Mouse (Mus musculus): ENCODE measurements around the gene Arhgap28.
"Not testable (repeated sequence)": the region's sequence is repeated elsewhere in the genome, so short reads cannot be mapped to it uniquely, and the experiment has no call there.

Arhgap28 gene

GRCm38 (mm10) chr17:67866541-67867241 lies 137.2 kb downstream of the Arhgap28 start:
- peak; percentile 21 for DNase-seq

DNA sequence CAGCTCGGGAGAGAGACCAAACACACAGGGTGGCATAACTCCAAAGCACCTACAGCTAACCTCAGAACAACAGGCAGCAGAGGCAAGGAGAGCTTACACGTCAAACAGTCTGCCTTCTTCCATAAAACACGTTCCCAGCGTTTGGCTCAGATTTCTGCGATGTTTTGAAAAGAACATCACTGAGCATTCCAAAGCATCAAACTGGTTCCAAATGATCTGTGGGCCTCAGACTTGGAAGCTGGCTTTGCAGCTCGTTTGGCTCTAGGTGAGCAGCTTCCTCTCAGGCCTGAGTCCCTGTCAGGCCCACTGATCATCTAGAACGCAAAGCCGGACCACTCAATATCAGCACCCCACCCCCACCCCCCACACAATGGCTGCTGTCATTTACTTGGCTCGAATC lies 137.9 kb downstream of the Arhgap28 start:
- DNase-seq: no peak

- no peak for DNase-seq
These were observed 139.0 kb downstream of the Arhgap28 start for GRCm38 (mm10) chr17:67864912-67865311.

GRCm38 (mm10) chr17:67864363-67864762 lies 139.6 kb downstream of the Arhgap28 start:
- no peak for DNase-seq

GRCm38 (mm10) chr17:67861744-67862535 lies 142.0 kb downstream of the Arhgap28 start:
- peak; percentile 79 for DNase-seq

DNA sequence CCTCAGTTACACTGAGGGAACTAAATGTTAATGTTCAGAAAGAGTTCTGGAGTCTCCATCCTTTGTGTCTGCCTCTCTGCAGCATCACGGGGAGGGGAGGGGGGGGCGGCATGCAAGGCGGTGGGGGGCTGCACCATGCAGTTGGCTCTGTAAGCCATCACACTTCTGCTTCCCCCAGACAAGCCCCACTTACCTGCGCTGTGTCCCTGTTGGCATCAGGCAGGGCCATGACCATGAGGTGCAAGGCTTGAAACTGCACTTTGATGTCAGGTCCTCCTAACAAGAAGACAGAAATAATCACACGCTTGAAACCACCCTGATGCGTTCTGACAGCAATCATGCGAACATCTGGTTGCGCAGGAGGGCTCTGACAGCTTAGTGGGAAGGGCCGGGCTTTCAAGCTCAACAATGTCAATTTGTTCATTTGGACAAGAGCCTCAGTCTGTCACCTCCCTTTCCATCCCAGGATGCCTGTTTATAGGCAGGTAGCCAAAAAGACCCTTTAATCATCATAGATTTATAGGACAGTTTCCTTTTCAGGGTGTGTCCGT lies 142.8 kb downstream of the Arhgap28 start:
- DNase-seq: no peak

GRCm38 (mm10) chr17:67841494-67841893 lies 162.4 kb downstream of the Arhgap28 start:
- not testable (repeated sequence) for DNase-seq

DNA sequence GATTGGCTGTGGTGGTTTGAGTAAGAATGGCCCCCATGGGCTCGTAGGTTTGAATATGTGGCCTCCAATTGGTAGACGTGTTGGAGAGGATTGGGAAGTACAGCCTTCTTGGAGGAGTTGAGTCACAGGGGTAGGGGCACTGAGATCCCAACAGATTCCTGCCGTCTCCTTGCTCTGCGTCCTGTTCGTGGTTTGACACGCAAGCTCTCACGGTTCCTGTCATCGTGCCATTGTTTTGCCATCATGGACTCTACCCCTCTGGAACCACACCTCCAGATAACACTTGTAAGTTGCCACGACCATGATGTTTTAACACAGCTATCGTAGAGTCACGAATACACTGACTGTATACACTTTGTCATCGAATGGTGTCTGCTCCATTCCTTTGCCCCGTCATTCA lies 165.0 kb downstream of the Arhgap28 start:
- DNase-seq: no peak

- peak; percentile 77 for DNase-seq
These were observed 166.4 kb downstream of the Arhgap28 start for GRCm38 (mm10) chr17:67837351-67838090.

DNA sequence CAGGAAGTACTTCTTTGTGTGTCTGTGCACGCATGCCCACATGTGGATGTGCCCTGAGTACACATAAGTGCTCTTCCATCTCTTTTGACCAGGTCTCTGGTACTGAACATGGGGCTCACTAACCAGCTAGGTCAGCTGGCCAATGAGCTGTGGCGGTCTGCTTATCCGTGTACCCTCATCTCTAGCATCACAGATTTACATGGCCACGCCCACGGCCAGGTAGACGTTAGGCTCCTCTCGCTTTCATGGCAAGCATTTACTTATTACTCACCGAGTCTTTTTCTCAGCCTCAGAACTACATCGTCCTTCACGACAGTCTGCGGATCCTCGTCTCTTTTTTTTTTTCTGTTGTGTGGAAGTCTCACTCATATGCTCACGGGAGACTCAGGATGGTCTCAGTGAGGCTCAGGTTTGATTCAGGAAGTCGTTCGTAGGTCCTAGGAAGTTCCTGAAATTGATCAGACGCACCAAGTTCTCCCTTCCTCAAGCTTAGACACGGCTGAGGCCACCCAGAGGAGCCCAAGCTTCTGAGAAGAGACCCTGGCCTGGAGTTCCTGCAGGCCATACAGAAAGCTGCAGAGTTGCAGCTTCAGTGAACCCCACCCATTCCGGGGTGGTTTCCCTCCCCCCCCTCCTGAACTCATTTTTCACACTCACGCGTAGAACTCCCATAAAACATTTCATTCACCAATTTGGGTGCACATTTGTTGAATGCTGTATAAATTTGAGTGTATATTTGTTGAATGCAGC lies 167.6 kb downstream of the Arhgap28 start:
- no peak for DNase-seq

- DNase-seq: no peak
These were observed 176.5 kb downstream of the Arhgap28 start for GRCm38 (mm10) chr17:67827431-67827830.

- DNase-seq: no peak
These were observed 187.0 kb downstream of the Arhgap28 start for GRCm38 (mm10) chr17:67816916-67817315.

DNA sequence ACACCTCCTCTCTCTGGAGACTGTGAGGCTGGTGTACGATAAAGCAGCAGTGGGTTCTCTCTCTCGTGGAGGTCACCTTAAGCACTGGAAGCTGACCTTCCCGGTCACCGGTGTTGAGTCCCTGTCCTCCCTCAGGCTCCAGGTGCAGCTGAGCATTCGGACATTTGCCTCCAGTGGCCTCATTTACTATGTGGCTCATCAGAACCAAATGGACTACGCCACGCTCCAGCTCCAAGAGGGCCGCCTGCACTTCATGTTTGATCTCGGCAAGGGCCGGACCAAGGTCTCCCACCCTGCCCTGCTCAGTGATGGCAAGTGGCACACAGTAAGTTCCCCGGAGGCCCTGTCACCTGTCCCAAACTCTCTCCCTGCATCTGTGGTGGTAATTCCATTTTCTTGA lies 188.2 kb downstream of the Arhgap28 start:
- DNase-seq: no peak

- DNase-seq: no peak
These were observed 190.3 kb downstream of the Arhgap28 start for GRCm38 (mm10) chr17:67813666-67814065.

DNA sequence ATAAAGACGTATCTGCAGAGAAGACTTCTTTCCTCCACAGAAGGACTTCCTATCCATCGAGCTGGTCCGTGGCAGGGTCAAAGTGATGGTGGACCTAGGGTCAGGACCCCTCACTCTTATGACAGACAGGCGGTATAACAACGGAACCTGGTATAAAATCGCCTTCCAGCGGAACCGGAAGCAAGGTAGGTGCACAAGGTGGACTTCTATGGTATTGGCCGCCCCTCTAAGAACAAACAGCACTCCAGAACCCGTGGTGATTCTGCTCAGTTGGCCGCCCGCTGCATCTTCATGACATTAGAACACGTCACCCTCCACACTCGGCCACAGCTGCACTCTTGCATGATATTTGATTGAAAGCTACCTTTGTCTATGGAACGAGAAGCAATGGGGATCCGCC lies 194.7 kb downstream of the Arhgap28 start:
- no peak for DNase-seq

Data from kidney, postnatal 10 days (tissue).